8 mouse cellular contexts compared by ENCODE assay signal in genomic region chr11:104625453-104626402, GRCm38 (mm10). TPM values are rescaled to one million over a fixed set of nuclear protein-coding genes. Genes with fewer than 3 reads are reported as not detected.
DNase-seq lines count a peak whose midpoint lies in the region; ATAC-seq and TF ChIP-seq lines count a peak whose summit lies in the region.

No protein-coding gene starts in this region.

- no peak overlapping the region for H3K9ac ChIP-seq in embryonic facial prominence, embryonic 14.5 days (ENCODE audit: low read depth, low read length)

- no peak for TF ChIP-seq POLR2A in myocyte (IDR thresholded peaks at IDR 0.05; ENCODE audit: insufficient read length, low read depth)

- no peaks in the 10 kb centered on the region for H3K27me3 ChIP-seq in megakaryocyte, embryonic 14.5 days (replicated peaks)
- no peaks in the 10 kb centered on the region for H3K27me3 ChIP-seq in embryonic facial prominence, embryonic 14.5 days (replicated peaks; ENCODE audit: control insufficient read depth, insufficient read depth, low read length)
- no peaks in the 10 kb centered on the region for H3K27me3 ChIP-seq in myocyte (ENCODE audit: control insufficient read depth, insufficient read depth, insufficient read length)

- DNase-seq in embryonic facial prominence, embryonic 14.5 days (ENCODE audit: low spot score): peak; percentile 94
- peak; percentile 77 for DNase-seq in heart, postnatal 4 days
- no peak for DNase-seq in spleen, postnatal 4 days (ENCODE audit: low spot score in 2 of 2)
- no peak for DNase-seq in cerebellum, adult 9-10 months
- no peak for DNase-seq in left cerebral cortex, adult 11 months (ENCODE audit: low spot score)

- H3ac ChIP-seq in myocyte (ENCODE audit: control insufficient read depth, insufficient read length): no peak overlapping the region

- H3K4me3 ChIP-seq in megakaryocyte, embryonic 14.5 days (replicated peaks): peak overlapping the region; percentile 84
- no peak overlapping the region for H3K4me3 ChIP-seq in embryonic facial prominence, embryonic 14.5 days (ENCODE audit: low read depth, low read length)
- no peak overlapping the region for H3K4me3 ChIP-seq in myocyte

- no peak for ATAC-seq in megakaryocyte, adult 5-6 weeks (ENCODE audit: poor library complexity, severe bottlenecking)
- ATAC-seq in embryonic facial prominence, embryonic 14.5 days (ENCODE audit: low read depth): peak; percentile 60

- H3K4me1 ChIP-seq in megakaryocyte, embryonic 14.5 days: peaks cover 100% of the 10 kb centered on the region
- H3K4me1 ChIP-seq in embryonic facial prominence, embryonic 14.5 days (ENCODE audit: control insufficient read depth, insufficient read depth, low read length): peaks cover 14% of the 10 kb centered on the region

- peak overlapping the region; percentile 79 for H3K27ac ChIP-seq in embryonic facial prominence, embryonic 14.5 days (replicated peaks; ENCODE audit: low read depth, low read length)

- peaks cover 100% of the 10 kb centered on the region for H3K36me3 ChIP-seq in megakaryocyte, embryonic 14.5 days (replicated peaks; ENCODE audit: low read length)
- H3K36me3 ChIP-seq in embryonic facial prominence, embryonic 14.5 days (ENCODE audit: control insufficient read depth, insufficient read depth, low read length): no peaks in the 10 kb centered on the region
- H3K36me3 ChIP-seq in myocyte (ENCODE audit: control insufficient read depth, insufficient read depth): no peaks in the 10 kb centered on the region

- peak overlapping the region; percentile 32 for H3K4me2 ChIP-seq in embryonic facial prominence, embryonic 14.5 days (ENCODE audit: low read depth, low read length)
- peak overlapping the region; percentile 60 for H3K4me2 ChIP-seq in myocyte (ENCODE audit: low read depth)

- 19% methylated on average over 12 of the region's 12 CpGs for WGBS in embryonic facial prominence, embryonic 14.5 days

- H3K79me2 ChIP-seq in myocyte (ENCODE audit: control insufficient read depth, insufficient read depth): peaks cover 20% of the 10 kb centered on the region

- H3K9me3 ChIP-seq in megakaryocyte, embryonic 14.5 days: no peaks in the 10 kb centered on the region
- no peaks in the 10 kb centered on the region for H3K9me3 ChIP-seq in embryonic facial prominence, embryonic 14.5 days (ENCODE audit: control insufficient read depth, low read length)

TF ChIP-seq in myocyte, 11 proteins besides CTCF, POLR2A, EP300 and RAD21:
- TF ChIP-seq E2F4 (IDR thresholded peaks at IDR 0.05; ENCODE audit: insufficient read depth) (no peak), TCF12 (IDR thresholded peaks at IDR 0.05; ENCODE audit: insufficient read depth, poor library complexity, severe bottlenecking) (no peak), POLR2AphosphoS2 (IDR thresholded peaks at IDR 0.05; ENCODE audit: insufficient read length, low read depth) (no peak), USF1 (IDR thresholded peaks at IDR 0.05; ENCODE audit: low read depth) (peak; percentile 41)

RNA-seq across cellular contexts. Expression of gene Itgb3, which starts 17.9 kb away (rescaled TPM):
- polyA plus RNA-seq in megakaryocyte, embryonic 14.5 days (2012; ENCODE audit: insufficient read depth, low replicate concordance): 123 and 181 TPM in 2 replicates
- 7.1 and 8.6 TPM in 2 replicates for total RNA-seq in megakaryocyte, adult 5-6 weeks (2015)
- total RNA-seq in megakaryocyte, adult 5-6 weeks (2017): 20.6 and 23.8 TPM in 2 replicates
- polyA plus RNA-seq in embryonic facial prominence, embryonic 14.5 days (2014; fragmentation: Nextera tagmentation; extraction: Ambion mirVana): 2.1 and 2.6 TPM in 2 replicates
- total RNA-seq in heart, postnatal 4 days (2021): 1 to 10 TPM; 6.8 to 6.9 TPM
- 25.0 TPM for polyA plus RNA-seq in myocyte (2012; fragmentation: generic; extraction: Trizol)

RNA-seq across cellular contexts. Expression of gene Gm11639, which starts 59.8 kb away (rescaled TPM):
- not detected in 2 replicates for polyA plus RNA-seq in megakaryocyte, embryonic 14.5 days (2012; ENCODE audit: insufficient read depth, low replicate concordance)
- total RNA-seq in megakaryocyte, adult 5-6 weeks (2015): not detected in 2 replicates
- total RNA-seq in megakaryocyte, adult 5-6 weeks (2017): not detected in 2 replicates
- 0.01 TPM in 1 of 2 replicates, not detected in the other for polyA plus RNA-seq in embryonic facial prominence, embryonic 14.5 days (2014; fragmentation: Nextera tagmentation; extraction: Ambion mirVana)
- under 1 TPM; 0.05 to 0.07 TPM for total RNA-seq in heart, postnatal 4 days (2021)
- not detected for polyA plus RNA-seq in myocyte (2012; fragmentation: generic; extraction: Trizol)

Comparison
In these comparisons a context has a peak if more than half of its experiments do, and no peak if none do; other contexts are left out.
1. DNase-seq: peak in embryonic facial prominence, embryonic 14.5 days (single experiment) and heart, postnatal 4 days (single experiment); none in spleen, postnatal 4 days (0 of 2), cerebellum, adult 9-10 months (single experiment) and left cerebral cortex, adult 11 months (single experiment).